Mouse (Mus musculus): Measurements from ENCODE around the gene Ift81. TPM values are rescaled to one million over a fixed set of nuclear protein-coding genes. Genes with fewer than 3 reads are reported as not detected.

Ift81 gene
- total RNA-seq, 2 experiments from 2014 or later: 20.2 to 24.3 TPM

- DNase-seq (ENCODE audit: low spot score in 2 of 2): no peak
Observed at GRCm38 (mm10) chr5:122518247-122518646, 96.1 kb downstream of the Ift81 start.

GRCm38 (mm10) chr5:122516901-122517300 is 97.4 kb downstream of the Ift81 start:
- DNase-seq (ENCODE audit: low spot score in 2 of 2): no peak

GRCm38 (mm10) chr5:122516029-122516730 is 98.1 kb downstream of the Ift81 start:
- no peak for DNase-seq (ENCODE audit: low spot score in 2 of 2)

- DNase-seq (ENCODE audit: low spot score in 2 of 2): no peak
Observed at GRCm38 (mm10) chr5:122514127-122514521, 100.2 kb downstream of the Ift81 start.

- no peak for DNase-seq (ENCODE audit: low spot score in 2 of 2)
Observed at GRCm38 (mm10) chr5:122513421-122514126, 100.7 kb downstream of the Ift81 start.

GRCm38 (mm10) chr5:122512011-122512410 is 102.3 kb downstream of the Ift81 start:
- DNase-seq (ENCODE audit: low spot score in 2 of 2): no peak

- no peak for DNase-seq (ENCODE audit: low spot score in 2 of 2)
Observed at GRCm38 (mm10) chr5:122511405-122511804, 102.9 kb downstream of the Ift81 start.

GRCm38 (mm10) chr5:122510651-122511157 is 103.6 kb downstream of the Ift81 start:
- DNase-seq (ENCODE audit: low spot score in 2 of 2): no peak

- DNase-seq (ENCODE audit: low spot score in 2 of 2): no peak
Observed at GRCm38 (mm10) chr5:122509608-122510007, 104.7 kb downstream of the Ift81 start.

- DNase-seq (ENCODE audit: low spot score in 2 of 2): no peak
Observed at GRCm38 (mm10) chr5:122508861-122509306, 105.4 kb downstream of the Ift81 start.

- DNase-seq (ENCODE audit: low spot score in 2 of 2): no peak
Observed at GRCm38 (mm10) chr5:122507396-122507795, 106.9 kb downstream of the Ift81 start.

GRCm38 (mm10) chr5:122506462-122506861 is 107.9 kb downstream of the Ift81 start:
- no peak for DNase-seq (ENCODE audit: low spot score in 2 of 2)

- DNase-seq (ENCODE audit: low spot score in 2 of 2): no peak
Observed at GRCm38 (mm10) chr5:122505554-122505953, 108.8 kb downstream of the Ift81 start.

GRCm38 (mm10) chr5:122503760-122504119 is 110.6 kb downstream of the Ift81 start:
- DNase-seq (ENCODE audit: low spot score in 2 of 2): no peak

GRCm38 (mm10) chr5:122503015-122503759 is 111.1 kb downstream of the Ift81 start:
- no peak for DNase-seq (ENCODE audit: low spot score in 2 of 2)

- peak; percentile 87 for DNase-seq (ENCODE audit: low spot score in 2 of 2)
Observed at GRCm38 (mm10) chr5:122502077-122502941, 112.0 kb downstream of the Ift81 start, which contains the start of gene Atp2a2. Atp2a2 (minus strand) TSS chr5:122502225.

- peak in 1 of 2 experiments; percentile 39 for DNase-seq (ENCODE audit: low spot score in 2 of 2)
Observed at GRCm38 (mm10) chr5:122501101-122502076, 112.9 kb downstream of the Ift81 start.

- no peak for DNase-seq (ENCODE audit: low spot score in 2 of 2)
Observed at GRCm38 (mm10) chr5:122500563-122500962, 113.8 kb downstream of the Ift81 start.
